In the genomic region with DNA sequence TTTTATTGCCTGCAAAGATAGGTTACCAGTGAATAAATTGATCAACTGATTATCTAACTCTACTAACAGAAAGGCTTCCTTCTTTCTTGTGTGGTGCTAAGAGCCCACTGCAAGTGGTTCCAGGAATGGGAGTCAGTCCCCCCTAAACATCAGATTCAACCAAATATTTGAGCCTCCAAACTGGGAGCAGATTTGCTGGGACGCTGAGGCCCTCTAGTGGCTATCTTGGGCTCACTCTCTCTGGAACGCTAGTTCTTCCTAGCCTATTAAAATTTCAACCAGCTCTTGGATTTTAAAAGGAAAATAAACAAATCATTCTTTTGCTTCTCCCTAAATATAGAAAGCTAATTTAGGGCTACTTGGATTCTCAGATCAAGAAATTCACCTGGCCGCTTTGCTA, we compare ENCODE assay signal across 8 mouse cellular contexts.
DNase-seq lines count a peak whose midpoint lies in the region; ATAC-seq and TF ChIP-seq lines count a peak whose summit lies in the region.

No protein-coding gene starts in this region.

- H3K27ac ChIP-seq in cerebellum, adult 2 months (ENCODE audit: insufficient read depth, low read length): no peak overlapping the region
- H3K27ac ChIP-seq in forebrain, embryonic 16.5 days (ENCODE audit: low read length): no peak overlapping the region
- no peak overlapping the region for H3K27ac ChIP-seq in neural tube, embryonic 12.5 days

- H3K9ac ChIP-seq in forebrain, embryonic 16.5 days (replicated peaks; ENCODE audit: low read depth, low read length): no peak overlapping the region
- no peak overlapping the region for H3K9ac ChIP-seq in neural tube, embryonic 12.5 days

- peak; percentile 49; the same call in 1 of the 2 replicates for ATAC-seq in forebrain, embryonic 16.5 days
- ATAC-seq in neural tube, embryonic 12.5 days (ENCODE audit: low FRiP score, low read depth): peak; percentile 68; the same call in 1 of the 2 replicates
- no peak for ATAC-seq in erythroblast, adult 5-6 weeks (replicated peaks; ENCODE audit: low FRiP score, poor library complexity, severe bottlenecking)

- DNase-seq in heart, postnatal 36 days: peak; percentile 10 to 34
- no peak for DNase-seq in heart, adult 11 months
- peak; percentile 8 for DNase-seq in ES-CJ7 (ENCODE audit: low read depth, low spot score)
- DNase-seq in cerebellum, adult 2 months: peak; percentile 57 to 69
- peak; percentile 51 for DNase-seq in left cerebral cortex, adult 11 months (ENCODE audit: low spot score)

- H3K4me1 ChIP-seq in cerebellum, adult 2 months (ENCODE audit: control insufficient read depth, insufficient read depth, low read length): peaks cover 6% of the 10 kb centered on the region; the same call in 1 of the 2 replicates
- 0 out of 2 replicates have a peak, but pooled peaks cover 2% of the 10 kb centered on the region for H3K4me1 ChIP-seq in forebrain, embryonic 16.5 days (replicated peaks; ENCODE audit: control insufficient read depth, insufficient read depth, low read length)
- H3K4me1 ChIP-seq in neural tube, embryonic 12.5 days: no peaks in the 10 kb centered on the region

- H3K27me3 ChIP-seq in cerebellum, adult 2 months (ENCODE audit: control insufficient read depth, insufficient read depth, low read length): no peaks in the 10 kb centered on the region
- H3K27me3 ChIP-seq in forebrain, embryonic 16.5 days (replicated peaks; ENCODE audit: control insufficient read depth, insufficient read depth, low read length): no peaks in the 10 kb centered on the region
- H3K27me3 ChIP-seq in neural tube, embryonic 12.5 days (replicated peaks): no peaks in the 10 kb centered on the region

- H3K9me3 ChIP-seq in forebrain, embryonic 16.5 days (ENCODE audit: control insufficient read depth, low read length): no peaks in the 10 kb centered on the region
- no peaks in the 10 kb centered on the region for H3K9me3 ChIP-seq in neural tube, embryonic 12.5 days

- no peak for TF ChIP-seq POLR2A in cerebellum, adult 2 months (IDR thresholded peaks at IDR 0.05; ENCODE audit: borderline replicate concordance, insufficient read depth, low read length)

- no peak overlapping the region for H3K4me3 ChIP-seq in cerebellum, adult 2 months (replicated peaks; ENCODE audit: insufficient read depth, low read depth, low read length)
- H3K4me3 ChIP-seq in forebrain, embryonic 16.5 days (replicated peaks; ENCODE audit: low read length): no peak overlapping the region
- H3K4me3 ChIP-seq in neural tube, embryonic 12.5 days: no peak overlapping the region

- WGBS in cerebellum, adult 2 months: 42% methylated on average over 3 of the region's 3 CpGs
- WGBS in forebrain, embryonic 16.5 days: 22% methylated on average over 3 of the region's 3 CpGs
- WGBS in neural tube, embryonic 12.5 days: 25% methylated on average over 3 of the region's 3 CpGs

- H3K4me2 ChIP-seq in forebrain, embryonic 16.5 days (ENCODE audit: low read length): no peak overlapping the region
- no peak overlapping the region for H3K4me2 ChIP-seq in neural tube, embryonic 12.5 days (replicated peaks)

- peak; percentile 69 for TF ChIP-seq CTCF in cerebellum, adult 2 months (IDR thresholded peaks at IDR 0.05; ENCODE audit: borderline replicate concordance, insufficient read depth, low read depth, low read length)

- intact Hi-C loops in heart, postnatal 36 days (cut with DNase I): loop anchor here (2.0 to 5.0 kb wide), 3 partner anchors 109 to 448 kb away; no protein-coding TSS in a partner anchor

- H3K36me3 ChIP-seq in forebrain, embryonic 16.5 days (ENCODE audit: control insufficient read depth, insufficient read depth): no peaks in the 10 kb centered on the region
- no peaks in the 10 kb centered on the region for H3K36me3 ChIP-seq in neural tube, embryonic 12.5 days
